Mouse (Mus musculus) embryonic facial prominence, embryonic 14.5 days (tissue): ENCODE data around the gene Actbl2. TPM values are rescaled to one million over a fixed set of nuclear protein-coding genes. Genes with fewer than 3 reads are reported as not detected.

Experiments
- ATAC-seq: fragments of 200-750 bp; cut with Nextera tagmentation; 2 replicates; pipeline ENCODE4 v1.8.0; 2017; ENCODE audit warnings: low read depth, moderate number of reproducible peaks, moderate TSS enrichment
- DNase-seq: peaks from one replicate; pipeline ENCODE4 v3.0.0-alpha.2; 2015; ENCODE audit warnings: low spot score
- H3K27ac ChIP-seq: fragments of 300-500 bp; sonication (generic); replicated peaks from 2 replicates; pipeline ENCODE4 v1.5.1; 2014; ENCODE audit warnings: low read depth, mild to moderate bottlenecking, low read length, moderate library complexity
- H3K27me3 ChIP-seq: fragments of 300-500 bp; sonication (generic); replicated peaks from 2 replicates; pipeline ENCODE4 v1.6.1; 2014; ENCODE audit warnings: low read length; ENCODE audit not compliant: control insufficient read depth, insufficient read depth
- H3K36me3 ChIP-seq: fragments of 300-500 bp; sonication (generic); 2 replicates; pipeline ENCODE4 v1.6.1; 2014; ENCODE audit warnings: low read length, mixed read lengths; ENCODE audit not compliant: control insufficient read depth, insufficient read depth
- H3K4me1 ChIP-seq: fragments of 300-500 bp; sonication (generic); 2 replicates; pipeline ENCODE4 v1.6.1; 2014; ENCODE audit warnings: antibody characterized with exemption, low read length; ENCODE audit not compliant: control insufficient read depth, insufficient read depth
- H3K4me2 ChIP-seq: fragments of 300-500 bp; sonication (generic); 2 replicates; pipeline ENCODE4 v1.6.1; 2014; ENCODE audit warnings: low read depth, mild to moderate bottlenecking, low read length, moderate library complexity, mixed read lengths
- H3K4me3 ChIP-seq: fragments of 300-500 bp; sonication (generic); 2 replicates; pipeline ENCODE4 v1.5.1; 2014; ENCODE audit warnings: low read depth, mild to moderate bottlenecking, low read length
- H3K9ac ChIP-seq: fragments of 300-500 bp; sonication (generic); 2 replicates; pipeline ENCODE4 v1.6.1; 2014; ENCODE audit warnings: low read depth, mild to moderate bottlenecking, low read length, moderate library complexity, mixed read lengths
- H3K9me3 ChIP-seq: fragments of 300-500 bp; sonication (generic); 2 replicates; pipeline ENCODE4 v1.6.1; 2016; ENCODE audit warnings: low read length; ENCODE audit not compliant: control insufficient read depth
- WGBS: fragments of 180-500 bp; shearing (Covaris S2); extraction: QIAGEN DNeasy Blood & Tissue Kit; methylation state at CpG from one replicate; pipeline ENCODE4 v1.1.7; 2014; 5-methylcytosine and 5-hydroxymethylcytosine counted together
- polyA plus RNA-seq: library from polyadenylated mRNA; unstranded; fragments of >200 nt; fragmentation: Nextera tagmentation; extraction: Ambion mirVana; gene quantifications from 2 replicates; pipeline ENCODE4 v1.2.1, GENCODE M21; 2014

Actbl2 gene
- polyA plus RNA-seq, 1 experiment from 2014 or later = not detected

DNA sequence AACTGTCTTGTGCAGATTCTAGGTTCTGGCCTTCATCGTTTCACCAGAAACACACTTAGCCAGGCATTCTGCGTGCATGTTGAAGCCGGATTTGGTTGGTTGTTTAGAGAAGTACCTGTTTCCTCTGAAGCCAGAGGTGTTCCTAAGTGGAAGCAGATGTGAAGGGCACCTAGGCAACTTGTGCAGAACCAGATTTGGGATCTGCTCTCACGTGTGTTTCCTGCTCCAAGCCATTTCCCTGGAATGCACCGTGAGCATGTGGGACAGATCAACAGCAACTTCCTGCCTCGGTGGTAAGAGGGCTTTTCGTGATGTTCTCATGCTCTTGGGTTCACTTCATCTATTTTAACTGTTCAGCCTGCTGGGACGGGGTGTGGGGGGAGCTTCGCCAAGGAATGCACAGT, 18.4 kb upstream of the Actbl2 start:
- Histone ChIP-seq H3K36me3 (no peaks in the 10 kb centered on the region), H3K27ac (peak overlapping the region; percentile 66), H3K4me1 (peaks cover 24% of the 10 kb centered on the region), H3K9me3 (peaks cover 7% of the 10 kb centered on the region; the same call in 1 of the 2 replicates), H3K4me2 (no peak overlapping the region), H3K4me3 (no peak overlapping the region), H3K9ac (no peak overlapping the region), H3K27me3 (no peaks in the 10 kb centered on the region)
- DNase-seq = peak; percentile 51
- 36% methylated on average over 9 of the region's 9 CpGs for WGBS
- ATAC-seq = no peak

DNA sequence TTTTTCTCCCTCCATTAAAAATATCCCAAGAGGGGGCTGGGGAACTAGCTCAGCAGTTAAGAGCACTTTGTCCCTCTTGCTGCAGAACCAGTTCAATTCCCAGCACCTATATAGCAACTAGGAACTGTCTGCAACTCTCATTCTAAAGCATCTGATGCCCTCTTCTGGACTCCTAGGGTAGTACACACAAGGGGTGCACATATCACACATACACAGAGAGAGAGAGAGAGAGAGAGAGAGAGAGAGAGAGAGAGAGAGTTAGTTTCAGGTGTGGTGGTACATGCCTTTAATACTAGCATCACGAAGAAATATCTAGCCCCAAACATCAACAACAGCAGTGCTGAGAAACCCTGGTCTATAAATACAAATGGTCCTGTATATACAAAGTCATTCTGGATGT, 17.5 kb upstream of the Actbl2 start:
- no peak overlapping the region for H3K4me3 ChIP-seq
- H3K27me3 ChIP-seq = no peaks in the 10 kb centered on the region
- WGBS = 76% methylated on average over 1 of the region's 1 CpGs
- DNase-seq = no peak
- no peaks in the 10 kb centered on the region for H3K36me3 ChIP-seq
- peaks cover 7% of the 10 kb centered on the region; the same call in 1 of the 2 replicates for H3K9me3 ChIP-seq
- ATAC-seq = no peak
- no peak overlapping the region for H3K27ac ChIP-seq
- H3K4me1 ChIP-seq = peaks cover 24% of the 10 kb centered on the region
- H3K9ac ChIP-seq = no peak overlapping the region
- no peak overlapping the region for H3K4me2 ChIP-seq

DNA sequence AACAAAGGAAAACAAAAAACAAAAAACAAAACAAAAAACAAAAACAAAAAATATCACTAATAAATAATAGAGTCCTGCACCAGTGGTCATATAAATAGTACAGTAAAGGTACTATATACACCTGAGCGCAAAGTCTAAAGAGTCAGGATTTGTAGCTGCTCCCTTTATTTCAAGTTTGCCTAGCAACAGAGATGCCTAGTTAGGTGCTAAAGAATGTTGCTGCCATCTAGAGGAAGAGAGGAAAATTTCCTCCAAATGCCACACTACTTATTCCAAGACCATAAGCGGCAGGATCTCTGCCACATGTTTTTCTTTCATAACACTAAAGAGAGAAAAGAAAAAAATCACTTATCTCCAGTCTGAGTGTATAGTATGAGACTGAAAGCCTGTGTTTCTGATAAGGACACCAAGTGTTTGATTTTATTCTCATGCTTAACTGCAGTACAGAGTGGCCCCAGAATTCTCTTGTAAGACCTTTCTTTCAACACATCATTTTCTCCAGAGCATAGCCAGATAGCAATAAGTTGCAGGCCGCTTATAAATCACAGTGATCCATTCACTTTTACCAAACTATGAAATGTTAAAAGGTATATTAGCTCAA, 16.8 kb upstream of the Actbl2 start:
- no peak overlapping the region for H3K27ac ChIP-seq
- DNase-seq = peak; percentile 89
- no peak overlapping the region for H3K4me2 ChIP-seq

DNA sequence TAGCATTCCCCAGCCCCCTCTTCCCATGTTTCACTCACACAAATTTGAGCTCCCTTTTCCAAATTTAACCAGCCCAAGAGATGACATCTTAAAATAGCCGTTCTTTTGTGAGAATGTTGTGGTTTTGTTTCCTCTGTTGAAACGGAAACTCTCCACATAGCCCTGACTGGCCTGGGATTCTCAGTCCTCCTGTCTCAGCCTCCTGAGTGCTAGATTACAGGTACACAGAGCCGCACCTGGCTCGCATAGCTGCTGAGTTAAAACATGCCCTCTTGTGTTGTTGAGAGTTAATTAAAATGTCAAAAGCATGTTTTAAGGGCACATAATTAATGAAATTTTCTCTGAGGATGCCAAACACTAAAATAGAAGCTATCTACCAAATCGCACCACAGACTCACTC, 3.7 kb upstream of the Actbl2 start:
- Histone ChIP-seq H3K9me3 (no peaks in the 10 kb centered on the region), H3K27ac (no peak overlapping the region), H3K27me3 (no peaks in the 10 kb centered on the region), H3K4me2 (no peak overlapping the region), H3K9ac (no peak overlapping the region), H3K4me3 (no peak overlapping the region), H3K36me3 (no peaks in the 10 kb centered on the region), H3K4me1 (no peaks in the 10 kb centered on the region)
- ATAC-seq (no peak), DNase-seq (no peak)
- 76% methylated on average over 5 of the region's 5 CpGs for WGBS

More for the DNA sequence above, 16.8 kb upstream of the Actbl2 start:
- ATAC-seq = peak; percentile 54
- Histone ChIP-seq H3K4me3 (no peak overlapping the region), H3K36me3 (no peaks in the 10 kb centered on the region), H3K9ac (no peak overlapping the region), H3K9me3 (peaks cover 7% of the 10 kb centered on the region; the same call in 1 of the 2 replicates), H3K4me1 (peaks cover 19% of the 10 kb centered on the region), H3K27me3 (no peaks in the 10 kb centered on the region)
- 37% methylated on average over 3 of the region's 3 CpGs for WGBS

DNA sequence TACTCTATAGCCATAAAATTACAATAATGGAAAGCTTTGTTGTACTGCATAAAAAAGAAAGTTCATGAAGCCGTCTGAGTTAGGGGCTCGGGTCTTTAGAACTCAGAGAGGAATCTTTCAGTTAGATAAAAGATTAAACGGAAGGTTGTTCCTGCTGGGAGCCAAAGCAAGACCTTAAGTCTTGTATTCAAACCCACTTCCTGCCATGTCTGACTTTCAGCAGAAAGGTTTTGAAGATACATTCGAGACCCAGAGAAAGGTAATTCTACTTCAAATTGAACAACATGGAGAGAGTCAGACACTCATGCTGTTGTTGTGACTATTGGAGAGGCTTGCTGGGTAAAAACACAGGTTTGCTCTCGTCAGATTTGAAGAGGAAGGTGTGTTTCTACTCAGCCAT, 3.0 kb upstream of the Actbl2 start:
- no peaks in the 10 kb centered on the region for H3K27me3 ChIP-seq
- no peaks in the 10 kb centered on the region for H3K36me3 ChIP-seq
- WGBS = 69% methylated on average over 5 of the region's 5 CpGs
- ATAC-seq (no peak), DNase-seq (no peak)
- no peak overlapping the region for H3K4me3 ChIP-seq
- H3K9me3 ChIP-seq = no peaks in the 10 kb centered on the region
- H3K4me2 ChIP-seq = no peak overlapping the region
- no peak overlapping the region for H3K27ac ChIP-seq
- no peaks in the 10 kb centered on the region for H3K4me1 ChIP-seq
- H3K9ac ChIP-seq = no peak overlapping the region

DNA sequence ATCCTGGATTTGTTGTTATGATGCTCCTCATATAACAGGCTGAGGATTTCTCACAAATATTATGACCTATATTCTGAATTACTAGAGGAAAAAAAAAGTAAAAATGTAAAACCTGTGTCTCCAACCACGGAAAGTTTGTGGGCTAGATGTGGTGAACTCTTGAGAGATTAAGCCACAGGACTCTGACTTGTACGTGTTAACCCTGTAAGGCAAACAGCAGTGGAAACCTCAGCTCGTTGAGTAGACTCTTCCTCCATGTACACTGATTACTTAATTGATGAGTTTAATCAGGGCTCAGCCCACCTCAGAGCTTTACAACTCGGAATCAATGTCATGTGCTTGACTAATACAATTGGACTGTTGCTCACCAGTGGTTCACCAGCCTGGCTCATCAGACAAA, 3.2 kb downstream of the Actbl2 start:
- Histone ChIP-seq H3K27me3 (no peaks in the 10 kb centered on the region), H3K36me3 (no peaks in the 10 kb centered on the region), H3K4me1 (peaks cover 5% of the 10 kb centered on the region; the same call in 1 of the 2 replicates), H3K4me3 (no peak overlapping the region), H3K27ac (no peak overlapping the region), H3K9me3 (no peaks in the 10 kb centered on the region), H3K9ac (no peak overlapping the region), H3K4me2 (no peak overlapping the region)
- WGBS = 66% methylated on average over 4 of the region's 4 CpGs
- no peak for DNase-seq
- ATAC-seq = no peak

DNA sequence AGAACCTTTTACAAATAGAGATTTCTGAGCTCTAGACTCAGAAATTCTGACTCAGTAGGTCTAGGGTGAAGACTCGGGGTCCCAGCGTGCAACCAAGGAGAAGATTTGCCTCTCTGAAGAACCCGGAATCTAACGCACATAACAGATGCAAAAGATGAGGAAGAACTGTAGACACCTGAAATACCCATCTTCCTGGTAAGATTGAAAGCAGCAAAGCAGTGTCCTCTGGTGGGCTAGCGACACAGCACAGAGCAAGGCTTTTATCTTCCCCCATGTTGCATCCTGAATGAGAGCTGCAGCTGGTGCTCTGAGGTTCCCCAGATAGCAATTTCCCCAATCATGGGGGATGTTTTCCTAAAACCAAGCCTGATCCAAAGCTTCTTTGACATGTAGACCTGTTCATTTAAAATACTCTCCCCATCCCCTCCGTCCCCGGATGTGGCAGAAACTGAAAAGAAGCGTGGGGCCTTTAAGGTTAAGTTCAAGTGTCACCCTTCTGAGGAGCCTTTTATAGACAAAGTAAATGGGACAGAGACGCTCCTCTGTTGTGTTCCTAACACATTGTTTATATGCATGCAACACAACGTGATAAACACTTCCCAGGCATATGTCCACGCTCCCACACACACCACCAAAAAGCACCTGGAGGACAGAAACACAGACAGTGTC, 3.7 kb downstream of the Actbl2 start:
- DNase-seq = no peak

DNA sequence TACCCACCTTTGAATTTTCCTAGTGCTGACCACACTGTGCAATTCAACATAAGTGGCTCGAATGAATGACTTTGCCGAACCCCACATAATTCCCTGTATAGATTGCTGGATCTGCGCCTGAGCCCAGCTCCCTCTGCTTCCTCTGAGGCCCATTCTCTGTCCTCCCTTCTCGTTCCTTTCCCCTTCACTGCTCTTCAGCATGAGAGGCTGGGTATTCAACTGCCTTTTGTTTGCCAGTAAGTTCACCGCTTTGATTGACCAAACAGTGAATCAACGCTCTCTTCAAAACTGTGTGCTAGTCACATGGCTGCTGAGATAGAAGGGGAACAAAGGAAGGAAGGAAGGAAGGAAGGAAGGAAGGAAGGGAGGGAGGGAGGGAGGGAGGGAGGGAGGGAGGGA, 4.3 kb downstream of the Actbl2 start:
- Histone ChIP-seq H3K36me3 (no peaks in the 10 kb centered on the region), H3K9ac (no peak overlapping the region), H3K27me3 (no peaks in the 10 kb centered on the region), H3K4me1 (peaks cover 5% of the 10 kb centered on the region; the same call in 1 of the 2 replicates), H3K4me3 (no peak overlapping the region), H3K27ac (no peak overlapping the region), H3K4me2 (no peak overlapping the region), H3K9me3 (no peaks in the 10 kb centered on the region)
- 81% methylated on average over 6 of the region's 6 CpGs for WGBS
- DNase-seq = no peak
- ATAC-seq = no peak

More for the DNA sequence above, 3.7 kb downstream of the Actbl2 start:
- no peak for ATAC-seq
- H3K4me3 ChIP-seq = no peak overlapping the region
- no peaks in the 10 kb centered on the region for H3K9me3 ChIP-seq
- H3K4me2 ChIP-seq = no peak overlapping the region
- no peak overlapping the region for H3K9ac ChIP-seq
- 84% methylated on average over 11 of the region's 11 CpGs for WGBS
- no peaks in the 10 kb centered on the region for H3K27me3 ChIP-seq
- H3K27ac ChIP-seq = no peak overlapping the region
- H3K36me3 ChIP-seq = no peaks in the 10 kb centered on the region
- H3K4me1 ChIP-seq = peaks cover 5% of the 10 kb centered on the region; the same call in 1 of the 2 replicates

DNA sequence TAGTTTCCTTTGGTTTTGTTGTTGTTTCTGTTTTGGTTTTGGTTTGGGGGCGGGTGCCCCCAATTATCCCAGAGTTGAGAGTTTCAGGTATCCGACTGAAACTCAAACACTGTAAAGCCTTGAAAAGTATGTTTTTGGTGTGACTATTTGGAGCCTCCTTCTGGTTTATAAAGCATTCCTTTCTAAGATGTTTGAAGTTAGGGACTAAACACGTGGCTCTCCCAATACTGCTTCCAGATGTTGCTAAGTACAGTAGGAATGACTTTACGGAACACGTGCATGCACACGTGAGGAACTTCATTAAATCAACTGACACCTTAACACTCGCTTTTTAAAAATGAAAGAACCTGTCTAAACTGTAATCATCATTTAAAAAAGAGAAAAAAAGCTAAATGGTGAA, 4.9 kb downstream of the Actbl2 start:
- Histone ChIP-seq H3K27me3 (no peaks in the 10 kb centered on the region), H3K9ac (no peak overlapping the region), H3K4me3 (no peak overlapping the region), H3K9me3 (no peaks in the 10 kb centered on the region), H3K27ac (no peak overlapping the region), H3K4me2 (no peak overlapping the region), H3K4me1 (peaks cover 5% of the 10 kb centered on the region; the same call in 1 of the 2 replicates), H3K36me3 (no peaks in the 10 kb centered on the region)
- no peak; the same call in 1 of the 2 replicates for ATAC-seq
- DNase-seq = peak; percentile 68
- WGBS = 29% methylated on average over 7 of the region's 7 CpGs
